Mouse (Mus musculus) gastrocnemius, postnatal 10 days (tissue): ENCODE measurements at regions not wholly inside any gene's neighbourhood (a gene's known extent, or its start where the extent isn't known, plus 50 kb on each side); places are given as distances from the start of the nearest gene placed in this dataset.
"Not testable (repeated sequence)": the region's sequence is repeated elsewhere in the genome, so short reads cannot be mapped to it uniquely, and the experiment has no call there.

Experiments
- DNase-seq: peaks from one replicate; pipeline ENCODE4 v3.0.0; 2021; ENCODE audit warnings: mixed read lengths

GRCm38 (mm10) chr8:96586129-96586528 lies 697.8 kb upstream of the Got2 start:
- no peak for DNase-seq

GRCm38 (mm10) chr8:96552512-96552911 lies 664.2 kb upstream of the Got2 start:
- no peak for DNase-seq

GRCm38 (mm10) chr8:96550408-96550807 lies 662.1 kb upstream of the Got2 start:
- DNase-seq: no peak

GRCm38 (mm10) chr8:96548663-96549062 lies 660.3 kb upstream of the Got2 start:
- DNase-seq: no peak

- DNase-seq: no peak
Measured at GRCm38 (mm10) chr8:96548187-96548586, 659.8 kb upstream of the Got2 start.

DNA sequence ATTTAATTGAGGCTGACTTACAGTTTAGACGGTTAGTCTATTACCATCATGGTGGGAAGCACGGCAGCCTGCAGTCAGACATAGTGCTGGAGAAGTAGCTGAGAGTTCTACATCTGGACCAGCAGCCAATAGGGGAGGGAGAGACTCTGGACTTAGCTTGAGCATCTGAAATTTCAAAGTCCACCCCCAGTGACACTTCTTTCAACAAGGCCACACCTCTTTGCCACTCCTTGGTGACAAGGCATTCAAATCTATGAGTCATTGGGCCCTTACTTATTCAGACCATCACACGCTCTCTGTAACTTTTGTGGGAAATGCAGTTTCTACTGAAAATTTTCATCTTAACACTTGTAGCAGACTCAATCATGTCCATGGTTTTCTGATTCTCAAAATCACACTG lies 653.9 kb upstream of the Got2 start:
- DNase-seq: no peak

DNA sequence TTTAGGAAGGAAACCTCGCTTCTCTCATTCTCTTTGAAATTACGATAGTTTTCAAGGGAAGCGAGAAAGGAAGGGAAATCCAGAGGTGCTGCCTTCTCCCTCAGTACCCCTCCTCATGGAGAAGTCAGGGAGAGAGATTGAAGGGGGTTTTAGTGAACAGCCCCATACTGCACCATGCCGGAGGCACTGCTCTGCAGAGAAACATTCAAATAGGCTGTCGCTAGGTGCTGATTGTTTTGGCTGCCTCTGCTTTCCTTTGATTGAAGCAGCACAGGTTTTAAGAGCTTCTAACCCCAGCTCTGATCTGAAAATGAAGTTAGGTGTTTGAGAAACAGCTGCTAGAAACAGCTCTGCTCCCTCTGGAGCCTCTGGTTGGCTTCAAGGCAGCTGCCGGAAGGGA lies 610.5 kb upstream of the Got2 start:
- no peak for DNase-seq

DNA sequence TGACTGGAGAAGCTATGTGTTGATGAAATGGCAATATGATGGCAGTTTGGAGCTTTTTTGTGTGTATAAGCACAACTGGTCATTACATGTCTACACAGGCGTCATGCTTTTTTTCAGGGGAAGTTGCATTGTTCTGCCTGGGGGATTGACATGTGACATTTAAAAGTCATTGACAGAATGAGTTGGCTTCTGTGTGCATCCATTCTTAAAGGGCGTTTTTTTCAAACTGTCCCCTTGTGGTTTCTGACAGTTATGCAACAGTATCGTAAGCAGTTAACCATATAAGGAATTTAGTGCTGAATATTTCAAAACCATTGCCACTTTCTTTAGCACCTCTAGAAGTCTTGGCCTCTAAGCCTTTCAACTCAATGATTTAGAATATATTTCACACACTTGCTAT lies 607.1 kb upstream of the Got2 start:
- DNase-seq: no peak

DNA sequence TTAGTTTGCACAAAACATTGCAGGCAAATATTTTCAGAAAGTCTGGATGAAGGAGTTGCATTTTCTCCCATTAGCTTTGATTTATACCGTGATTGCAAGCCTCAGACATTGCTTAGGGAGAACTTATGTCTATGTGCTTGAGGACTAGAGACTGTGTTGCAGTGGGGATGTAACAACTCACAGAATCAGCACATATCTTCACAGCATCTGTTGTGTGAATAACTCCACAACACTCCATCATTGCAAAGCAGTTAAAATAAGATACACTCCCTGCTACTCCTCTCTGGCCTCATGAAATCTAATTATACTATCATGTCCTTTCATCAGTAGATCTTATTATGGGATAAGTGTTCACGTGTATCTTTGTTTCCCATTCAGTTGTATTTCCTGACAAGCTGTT lies 601.5 kb upstream of the Got2 start:
- no peak for DNase-seq

DNA sequence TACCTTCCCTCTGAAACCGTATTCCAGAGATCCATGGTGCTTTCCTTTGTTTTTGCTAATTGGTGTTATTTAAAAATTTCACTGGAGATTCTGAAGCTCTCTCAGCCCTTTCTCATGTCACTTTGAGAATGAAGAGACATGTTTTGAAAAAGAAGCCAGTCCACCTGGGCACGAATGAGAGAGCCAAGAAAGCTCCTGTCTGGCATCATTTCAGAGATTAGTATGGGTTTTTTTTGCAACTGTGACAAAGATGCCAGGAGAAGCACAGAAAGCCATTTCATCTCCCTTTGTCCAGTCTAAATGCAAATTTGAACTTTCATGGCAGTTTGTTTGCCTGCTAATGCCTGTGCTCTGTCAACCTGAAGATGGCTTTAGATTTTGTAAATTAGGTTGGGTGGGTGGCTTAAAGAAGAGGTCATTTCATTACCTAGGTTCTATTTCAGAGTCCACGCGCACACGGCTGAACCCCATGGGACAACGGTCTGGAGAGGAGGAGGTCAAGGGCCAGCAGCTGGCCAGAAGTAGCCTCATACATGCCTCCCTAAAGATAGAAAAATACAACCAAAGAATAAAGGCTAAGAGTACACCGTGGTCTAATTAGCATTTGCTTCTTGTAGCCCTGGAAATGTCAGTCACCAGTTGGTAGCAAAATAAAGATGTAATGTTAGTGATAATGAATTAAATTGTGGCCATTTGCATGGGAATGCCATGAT lies 600.5 kb upstream of the Got2 start:
- DNase-seq: no peak

GRCm38 (mm10) chr8:96455915-96456314 lies 567.6 kb upstream of the Got2 start:
- no peak for DNase-seq

DNA sequence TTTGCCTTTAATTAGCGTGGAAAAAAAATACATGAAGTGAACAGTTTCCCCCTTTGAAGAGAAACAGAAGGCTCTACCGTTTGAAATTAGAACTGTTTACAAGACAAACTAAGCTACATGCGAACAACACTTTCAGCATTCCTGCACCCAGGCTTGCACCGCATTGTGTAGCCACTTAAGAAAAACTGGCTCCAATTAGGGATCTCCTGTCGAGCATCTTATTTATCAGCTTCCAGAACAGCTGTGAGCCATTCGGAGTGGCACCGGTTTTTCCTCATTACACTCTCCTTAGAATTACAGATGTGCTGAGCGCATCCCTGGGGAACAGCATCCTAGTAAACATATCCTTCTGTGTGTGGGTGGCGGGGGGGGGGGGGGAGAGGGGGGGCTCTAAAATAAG lies 567.0 kb upstream of the Got2 start:
- no peak for DNase-seq

DNA sequence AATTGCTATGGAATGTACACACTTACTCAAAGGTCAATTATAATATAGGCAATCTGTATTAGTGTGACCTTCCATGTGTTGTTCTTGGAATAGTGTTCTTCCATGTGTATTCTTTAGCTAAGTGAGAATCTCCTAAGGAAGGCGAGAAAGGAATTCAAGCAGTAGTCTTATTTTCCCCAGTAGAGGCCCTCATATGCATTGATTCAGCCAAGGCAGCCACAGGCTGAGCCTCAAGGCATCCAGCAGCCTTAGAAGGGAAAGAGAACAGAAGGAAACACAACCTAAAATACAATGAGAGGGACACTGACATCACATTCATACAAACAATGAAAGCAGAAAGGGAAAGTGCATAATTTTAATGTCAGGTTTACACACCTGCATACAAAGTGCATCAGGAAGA lies 541.4 kb upstream of the Got2 start:
- DNase-seq: no peak

DNA sequence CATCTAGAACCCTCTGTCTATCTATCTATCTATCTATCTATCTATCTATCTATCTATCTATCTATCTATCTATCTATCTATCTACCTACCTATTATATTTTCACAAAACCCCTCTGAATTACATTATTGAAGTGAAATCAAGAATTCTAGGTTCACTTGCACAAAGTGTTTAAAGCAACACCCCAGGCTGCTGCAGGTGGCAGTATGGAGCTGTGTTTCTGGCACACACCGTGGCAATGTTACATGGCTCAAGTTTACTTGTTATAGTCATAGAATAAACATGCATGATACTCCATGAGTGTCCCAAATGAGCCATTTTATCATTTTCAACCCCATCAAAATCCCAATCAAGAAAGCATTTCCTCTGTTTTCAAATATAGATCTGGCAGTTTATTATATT lies 538.6 kb upstream of the Got2 start:
- no peak for DNase-seq

DNA sequence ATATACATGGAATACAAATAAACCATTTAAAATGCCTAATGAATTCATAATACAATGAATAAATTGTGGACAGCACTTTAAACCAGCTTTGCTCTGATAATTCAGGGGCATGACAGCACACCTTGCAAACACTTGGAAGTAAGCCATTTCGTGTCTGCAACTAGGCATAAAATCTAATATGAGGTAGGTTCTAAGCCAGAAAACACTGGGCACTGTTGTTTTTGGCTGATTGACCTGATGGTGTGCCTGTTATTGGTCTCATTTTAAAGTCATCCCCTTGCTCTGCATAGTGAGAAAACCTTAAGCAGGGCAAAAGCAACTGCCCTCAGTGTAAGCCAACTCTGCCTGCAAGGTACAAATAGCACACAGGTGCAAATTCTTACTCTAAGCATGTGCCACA lies 521.3 kb upstream of the Got2 start:
- no peak for DNase-seq

GRCm38 (mm10) chr8:96404549-96405145 lies 516.3 kb upstream of the Got2 start:
- no peak for DNase-seq

DNA sequence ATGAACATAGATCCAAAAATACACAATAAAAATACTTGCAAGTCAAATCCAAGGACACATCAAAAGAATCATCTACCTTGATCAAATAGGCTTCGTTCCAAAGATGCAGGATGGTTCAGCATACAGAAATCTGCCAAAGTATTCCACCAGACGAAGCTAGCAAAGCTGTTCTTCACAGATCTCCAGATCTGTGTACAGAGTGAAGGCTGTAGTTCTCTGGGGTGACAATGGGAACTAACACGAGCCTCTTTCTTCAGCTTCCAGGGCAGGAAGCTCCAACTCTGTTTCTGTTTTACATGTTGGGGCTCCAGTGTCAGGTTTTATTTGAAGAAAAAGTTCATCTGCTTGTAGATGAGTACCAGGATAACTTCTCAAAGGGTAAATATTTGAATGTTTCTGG lies 515.3 kb upstream of the Got2 start:
- DNase-seq: no peak

- DNase-seq: not testable (repeated sequence)
Measured at GRCm38 (mm10) chr8:96399381-96399780, 511.0 kb upstream of the Got2 start.

- no peak for DNase-seq
Measured at GRCm38 (mm10) chr8:96393024-96393423, 504.7 kb upstream of the Got2 start.

DNA sequence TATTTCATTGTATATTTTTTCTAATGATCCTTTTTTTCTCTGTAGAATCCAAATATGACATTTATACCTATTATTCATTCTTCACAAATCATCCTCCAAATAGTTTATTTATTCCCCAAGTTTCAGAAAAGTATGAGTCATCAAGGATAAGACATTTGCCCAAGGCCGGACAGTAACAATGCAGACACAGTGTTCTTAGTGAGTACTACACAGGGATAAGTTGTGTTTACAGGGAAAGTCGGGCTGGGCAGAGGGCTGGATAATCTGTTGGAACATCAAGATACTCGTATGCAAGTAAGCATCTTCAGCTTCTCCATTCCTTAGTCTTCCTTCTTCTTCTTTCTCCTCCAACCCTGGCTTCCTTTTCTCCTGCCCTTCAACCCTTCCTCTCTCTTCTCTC lies 500.9 kb upstream of the Got2 start:
- no peak for DNase-seq

DNA sequence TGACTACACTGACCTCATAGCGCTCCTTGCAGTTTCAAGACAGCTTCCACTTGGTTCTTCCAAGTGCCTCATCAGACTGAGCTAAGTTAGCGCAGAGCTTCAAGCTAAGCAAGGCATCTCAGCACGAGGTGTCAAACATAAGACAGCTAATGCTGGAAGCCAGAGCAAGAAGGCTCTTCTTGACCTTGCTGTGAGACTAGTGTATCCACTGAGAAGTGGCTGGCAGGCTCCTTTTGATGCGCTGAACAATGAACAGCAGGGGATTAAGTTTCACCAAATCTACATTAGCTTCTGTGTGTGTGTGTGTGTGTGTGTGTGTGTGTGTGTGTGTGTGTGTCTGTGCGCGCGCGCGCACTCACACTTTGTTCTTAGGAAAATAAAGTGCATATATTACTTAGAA lies 482.2 kb upstream of the Got2 start:
- no peak for DNase-seq

- DNase-seq: no peak
Measured at GRCm38 (mm10) chr8:96362853-96363445, 474.6 kb upstream of the Got2 start.

DNA sequence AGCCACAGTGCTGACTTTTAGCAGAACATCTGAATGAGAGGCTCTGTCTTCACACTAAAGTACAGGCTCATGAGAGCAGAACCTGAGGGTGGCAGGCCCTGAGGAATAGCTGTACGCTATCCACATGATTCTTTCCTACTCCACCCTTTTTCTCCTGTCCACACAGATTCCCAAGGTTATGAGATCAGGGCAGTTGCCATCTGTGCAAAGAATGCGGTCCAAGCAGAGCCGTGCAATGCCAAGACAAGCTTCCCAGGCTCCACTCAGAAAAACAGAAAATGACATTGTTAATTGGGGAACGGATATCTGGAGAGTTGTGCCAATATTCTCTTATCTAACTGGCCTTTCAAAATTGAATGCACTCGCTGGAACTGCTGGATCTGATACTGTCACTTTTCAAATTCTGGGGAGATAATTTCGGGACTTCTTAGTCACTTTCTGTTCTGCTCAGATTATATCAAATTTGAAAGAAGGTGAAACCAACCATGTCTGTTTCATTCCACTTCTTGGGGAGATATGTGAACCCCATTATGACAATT lies 462.3 kb upstream of the Got2 start:
- no peak for DNase-seq

DNA sequence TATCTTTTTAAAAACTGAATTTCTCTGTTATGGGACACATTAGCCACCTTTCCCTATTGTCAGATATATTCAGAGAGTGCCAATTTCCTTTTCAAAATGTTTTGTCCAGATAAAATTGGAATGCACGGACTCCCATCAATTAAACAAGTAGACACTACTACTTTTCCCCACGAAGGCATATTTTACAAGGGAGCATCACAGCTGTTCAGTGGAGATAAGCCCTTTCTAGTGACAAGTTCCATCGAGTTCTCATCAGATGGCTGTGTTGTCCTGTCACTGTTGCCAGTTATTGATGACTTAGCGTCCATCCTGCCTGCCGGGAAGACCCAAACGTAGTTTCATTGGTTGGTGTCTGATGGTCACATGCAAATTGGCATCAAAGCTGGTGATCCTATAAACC lies 461.2 kb upstream of the Got2 start:
- DNase-seq: no peak
